Mouse (Mus musculus): ENCODE measurements at regions not wholly inside any gene's neighbourhood (a gene's known extent, or its start where the extent isn't known, plus 50 kb on each side); places are given as distances from the start of the nearest gene placed in this dataset.

DNA sequence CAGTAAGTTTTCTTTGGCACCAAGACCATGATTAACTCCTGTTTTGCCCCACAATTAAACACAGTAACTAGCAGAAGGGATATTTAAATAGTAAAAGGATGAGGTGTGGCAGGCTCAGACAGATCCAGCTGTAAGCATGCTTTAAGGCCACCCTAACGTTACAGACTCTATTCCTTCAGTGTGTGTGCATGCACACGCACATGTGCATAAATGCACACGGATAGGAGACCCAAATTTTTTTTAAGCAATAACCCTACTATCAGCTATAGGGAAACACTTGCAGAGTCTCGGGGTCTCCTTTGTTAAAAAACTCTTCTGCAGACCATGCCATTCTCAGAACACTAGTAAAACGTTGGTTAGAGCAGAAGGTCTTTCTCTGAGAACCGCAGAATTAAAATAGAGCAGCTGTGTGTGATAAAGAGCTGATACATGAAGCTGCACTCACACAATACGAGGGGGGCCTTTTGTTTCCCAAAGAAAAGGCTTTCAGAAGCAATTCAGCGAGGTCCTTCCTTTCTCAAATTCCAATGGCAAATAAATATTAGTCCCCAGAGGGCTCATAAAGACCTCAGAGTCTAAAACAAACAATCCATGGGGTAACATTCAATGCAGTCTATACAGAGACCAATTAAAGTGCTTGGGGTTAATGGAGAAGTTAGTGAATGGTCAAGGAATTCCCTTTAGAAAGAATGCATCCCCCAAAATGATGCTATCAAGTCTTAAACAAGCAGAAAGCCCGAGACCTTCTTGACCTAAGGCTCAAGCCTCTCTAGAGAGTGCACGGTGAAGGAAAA lies 300.3 kb upstream of the Cd180 start:
- Histone ChIP-seq H3K4me1 (ENCODE audit: control insufficient read depth in 2 of 2, insufficient read depth in 2 of 2, low read length in 2 of 2) (peaks cover 7 to 12% of the 10 kb centered on the region in 2 experiments), H3K4me3 (ENCODE audit: control insufficient read depth in 1 of 2, insufficient read depth in 1 of 2, low read depth in 1 of 2, low read length in 2 of 2) (no peak overlapping the region), H3K27me3 (ENCODE audit: control insufficient read depth, insufficient read depth, low read length) (no peaks in the 10 kb centered on the region), H3K9me3 (ENCODE audit: control insufficient read depth, low read length) (peaks cover 6% of the 10 kb centered on the region; the same call in 1 of the 2 replicates), H3K27ac (replicated peaks in 1 of 2; ENCODE audit: control insufficient read depth in 1 of 2, insufficient read depth in 1 of 2, low read depth in 2 of 2, low read length in 2 of 2) (no peak overlapping the region), H3K9ac (ENCODE audit: low read length) (0 out of 2 replicates have a peak overlapping the region, but pooled peaks have one; percentile 11), H3K36me3 (ENCODE audit: control insufficient read depth, insufficient read depth, low read length) (no peaks in the 10 kb centered on the region), H3K4me2 (ENCODE audit: low read length) (no peak overlapping the region)
- WGBS, result 55% methylated on average over 10 of the region's 10 CpGs
- no peak for ATAC-seq (ENCODE audit: insufficient number of reproducible peaks, insufficient read depth, low FRiP score, low read depth)

DNA sequence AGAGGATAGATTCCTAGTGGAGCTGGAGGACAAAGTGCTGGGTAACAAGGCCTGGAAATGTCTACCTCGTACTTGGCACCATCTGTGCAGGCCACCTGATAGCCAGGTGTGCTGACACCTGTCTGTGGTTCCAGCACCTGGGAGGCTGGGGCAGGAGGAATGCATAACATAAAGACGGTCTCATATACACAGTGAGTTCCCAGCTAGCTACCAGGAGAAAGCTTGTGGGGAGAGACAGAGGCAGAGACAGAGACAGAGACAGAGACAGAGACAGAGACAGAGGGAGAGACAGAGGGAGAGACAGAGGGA lies 299.7 kb upstream of the Cd180 start:
- H3K4me1 ChIP-seq (ENCODE audit: control insufficient read depth in 2 of 2, insufficient read depth in 2 of 2, low read length in 2 of 2), result peaks cover 7 to 12% of the 10 kb centered on the region in 2 experiments
- H3K4me3 ChIP-seq (ENCODE audit: control insufficient read depth in 1 of 2, insufficient read depth in 1 of 2, low read depth in 1 of 2, low read length in 2 of 2), result no peak overlapping the region
- 81% methylated on average over 2 of the region's 2 CpGs for WGBS
- peaks cover 6% of the 10 kb centered on the region; the same call in 1 of the 2 replicates for H3K9me3 ChIP-seq (ENCODE audit: control insufficient read depth, low read length)
- H3K27me3 ChIP-seq (ENCODE audit: control insufficient read depth, insufficient read depth, low read length), result no peaks in the 10 kb centered on the region
- H3K9ac ChIP-seq (ENCODE audit: low read length), result no peak overlapping the region
- no peak overlapping the region for H3K27ac ChIP-seq (replicated peaks in 1 of 2; ENCODE audit: control insufficient read depth in 1 of 2, insufficient read depth in 1 of 2, low read depth in 2 of 2, low read length in 2 of 2)
- H3K36me3 ChIP-seq (ENCODE audit: control insufficient read depth, insufficient read depth, low read length), result no peaks in the 10 kb centered on the region
- no peak for ATAC-seq (ENCODE audit: insufficient number of reproducible peaks, insufficient read depth, low FRiP score, low read depth)
- H3K4me2 ChIP-seq (ENCODE audit: low read length), result no peak overlapping the region

GRCm38 (mm10) chr13:102394057-102394456 lies 299.3 kb upstream of the Cd180 start:
- Histone ChIP-seq H3K4me2 (ENCODE audit: low read length) (no peak overlapping the region), H3K36me3 (ENCODE audit: control insufficient read depth, insufficient read depth, low read length) (no peaks in the 10 kb centered on the region), H3K27ac (replicated peaks in 1 of 2; ENCODE audit: control insufficient read depth in 1 of 2, insufficient read depth in 1 of 2, low read depth in 2 of 2, low read length in 2 of 2) (no peak overlapping the region), H3K9ac (ENCODE audit: low read length) (no peak overlapping the region), H3K4me1 (ENCODE audit: control insufficient read depth in 2 of 2, insufficient read depth in 2 of 2, low read length in 2 of 2) (peaks cover 7 to 12% of the 10 kb centered on the region in 2 experiments), H3K4me3 (ENCODE audit: control insufficient read depth in 1 of 2, insufficient read depth in 1 of 2, low read depth in 1 of 2, low read length in 2 of 2) (no peak overlapping the region), H3K27me3 (ENCODE audit: control insufficient read depth, insufficient read depth, low read length) (no peaks in the 10 kb centered on the region), H3K9me3 (ENCODE audit: control insufficient read depth, low read length) (peaks cover 6% of the 10 kb centered on the region; the same call in 1 of the 2 replicates)
- ATAC-seq (ENCODE audit: insufficient number of reproducible peaks, insufficient read depth, low FRiP score, low read depth), result no peak
- WGBS, result 87% methylated on average over 3 of the region's 3 CpGs

DNA sequence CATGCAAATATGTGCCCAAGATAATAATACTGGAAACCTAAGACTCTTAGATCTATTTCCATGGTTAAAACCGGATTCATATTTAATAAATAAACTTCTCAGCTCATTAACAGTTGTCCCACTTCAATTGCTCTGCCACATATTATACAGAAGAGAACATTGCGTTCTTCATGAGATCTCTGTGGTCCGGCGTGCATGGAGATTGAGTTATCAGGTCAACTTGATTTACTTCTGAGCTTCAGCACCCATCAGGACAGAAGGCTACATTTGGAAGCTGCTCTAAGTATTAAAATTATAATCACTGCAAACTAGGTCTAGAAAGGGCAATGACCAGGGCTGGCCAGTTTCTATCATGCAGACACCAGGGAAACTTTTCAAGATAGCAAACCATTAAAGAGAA lies 295.9 kb upstream of the Cd180 start:
- Histone ChIP-seq H3K4me2 (ENCODE audit: low read length) (no peak overlapping the region), H3K9me3 (ENCODE audit: control insufficient read depth, low read length) (no peaks in the 10 kb centered on the region), H3K4me3 (ENCODE audit: control insufficient read depth in 1 of 2, insufficient read depth in 1 of 2, low read depth in 1 of 2, low read length in 2 of 2) (no peak overlapping the region), H3K27me3 (ENCODE audit: control insufficient read depth, insufficient read depth, low read length) (no peaks in the 10 kb centered on the region), H3K4me1 (ENCODE audit: control insufficient read depth in 2 of 2, insufficient read depth in 2 of 2, low read length in 2 of 2) (peaks cover 3 to 9% of the 10 kb centered on the region in 2 experiments), H3K36me3 (ENCODE audit: control insufficient read depth, insufficient read depth, low read length) (no peaks in the 10 kb centered on the region), H3K9ac (ENCODE audit: low read length) (no peak overlapping the region), H3K27ac (replicated peaks in 1 of 2; ENCODE audit: control insufficient read depth in 1 of 2, insufficient read depth in 1 of 2, low read depth in 2 of 2, low read length in 2 of 2) (no peak overlapping the region)
- no peak for ATAC-seq (ENCODE audit: insufficient number of reproducible peaks, insufficient read depth, low FRiP score, low read depth)
- 90% methylated on average over 4 of the region's 4 CpGs for WGBS

DNA sequence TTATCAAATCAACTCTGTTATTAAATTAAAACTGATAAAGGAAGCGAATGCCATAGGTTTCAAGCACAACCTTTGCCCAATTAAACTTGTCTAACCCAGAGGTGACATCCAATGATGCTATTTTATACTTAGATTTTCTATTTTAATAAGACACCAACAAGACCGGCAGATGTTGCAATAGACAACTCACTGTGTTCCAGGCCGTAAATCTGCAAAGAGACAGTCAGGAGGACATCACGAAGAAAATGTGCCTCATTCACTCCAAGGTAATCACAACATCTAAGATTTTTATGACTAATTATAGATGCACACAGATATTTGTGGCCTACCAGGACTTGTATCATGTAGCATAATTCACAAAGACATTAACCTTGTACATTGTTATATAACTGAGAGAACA lies 281.5 kb upstream of the Cd180 start:
- H3K9ac ChIP-seq (ENCODE audit: low read length), result no peak overlapping the region
- no peaks in the 10 kb centered on the region for H3K9me3 ChIP-seq (ENCODE audit: control insufficient read depth, low read length)
- no peaks in the 10 kb centered on the region for H3K27me3 ChIP-seq (ENCODE audit: control insufficient read depth, insufficient read depth, low read length)
- H3K4me1 ChIP-seq (ENCODE audit: control insufficient read depth in 2 of 2, insufficient read depth in 2 of 2, low read length in 2 of 2), result no peaks in the 10 kb centered on the region
- 87% methylated on average over 4 of the region's 4 CpGs for WGBS
- H3K4me2 ChIP-seq (ENCODE audit: low read length), result no peak overlapping the region
- no peak overlapping the region for H3K4me3 ChIP-seq (ENCODE audit: control insufficient read depth in 1 of 2, insufficient read depth in 1 of 2, low read depth in 1 of 2, low read length in 2 of 2)
- H3K27ac ChIP-seq (replicated peaks in 1 of 2; ENCODE audit: control insufficient read depth in 1 of 2, insufficient read depth in 1 of 2, low read depth in 2 of 2, low read length in 2 of 2), result no peak overlapping the region
- H3K36me3 ChIP-seq (ENCODE audit: control insufficient read depth, insufficient read depth, low read length), result no peaks in the 10 kb centered on the region
- no peak for ATAC-seq (ENCODE audit: insufficient number of reproducible peaks, insufficient read depth, low FRiP score, low read depth)

- Histone ChIP-seq H3K9ac (ENCODE audit: low read length) (no peak overlapping the region), H3K4me2 (ENCODE audit: low read length) (no peak overlapping the region), H3K4me1 (ENCODE audit: control insufficient read depth in 2 of 2, insufficient read depth in 2 of 2, low read length in 2 of 2) (no peaks in the 10 kb centered on the region), H3K27ac (replicated peaks in 1 of 2; ENCODE audit: control insufficient read depth in 1 of 2, insufficient read depth in 1 of 2, low read depth in 2 of 2, low read length in 2 of 2) (no peak overlapping the region), H3K27me3 (ENCODE audit: control insufficient read depth, insufficient read depth, low read length) (no peaks in the 10 kb centered on the region), H3K4me3 (ENCODE audit: control insufficient read depth in 1 of 2, insufficient read depth in 1 of 2, low read depth in 1 of 2, low read length in 2 of 2) (no peak overlapping the region), H3K36me3 (ENCODE audit: control insufficient read depth, insufficient read depth, low read length) (no peaks in the 10 kb centered on the region), H3K9me3 (ENCODE audit: control insufficient read depth, low read length) (no peaks in the 10 kb centered on the region)
- ATAC-seq (ENCODE audit: insufficient number of reproducible peaks, insufficient read depth, low FRiP score, low read depth), result no peak
- WGBS, result 47% methylated on average over 3 of the region's 3 CpGs
Observed at GRCm38 (mm10) chr13:102434372-102434954, 258.9 kb upstream of the Cd180 start.

- no peaks in the 10 kb centered on the region; a peak in 1 of 4 replicates for H3K4me1 ChIP-seq (ENCODE audit: control insufficient read depth in 2 of 2, insufficient read depth in 2 of 2, low read length in 2 of 2)
- no peaks in the 10 kb centered on the region for H3K27me3 ChIP-seq (ENCODE audit: control insufficient read depth, insufficient read depth, low read length)
- H3K27ac ChIP-seq (replicated peaks in 1 of 2; ENCODE audit: control insufficient read depth in 1 of 2, insufficient read depth in 1 of 2, low read depth in 2 of 2, low read length in 2 of 2), result no peak overlapping the region
- no peaks in the 10 kb centered on the region for H3K36me3 ChIP-seq (ENCODE audit: control insufficient read depth, insufficient read depth, low read length)
- H3K9ac ChIP-seq (ENCODE audit: low read length), result no peak overlapping the region
- no peak for ATAC-seq (ENCODE audit: insufficient number of reproducible peaks, insufficient read depth, low FRiP score, low read depth)
- H3K9me3 ChIP-seq (ENCODE audit: control insufficient read depth, low read length), result no peaks in the 10 kb centered on the region
- no peak overlapping the region for H3K4me2 ChIP-seq (ENCODE audit: low read length)
- H3K4me3 ChIP-seq (ENCODE audit: control insufficient read depth in 1 of 2, insufficient read depth in 1 of 2, low read depth in 1 of 2, low read length in 2 of 2), result no peak overlapping the region
- 92% methylated on average over 2 of the region's 2 CpGs for WGBS
Observed at GRCm38 (mm10) chr13:102442676-102443075, 250.7 kb upstream of the Cd180 start.
